Mouse (Mus musculus) mouse embryonic stem cell (cell line): Measurements from ENCODE around the gene Zfp385c.
"Not testable (repeated sequence)": the region's sequence is repeated elsewhere in the genome, so short reads cannot be mapped to it uniquely, and the experiment has no call there.

Experiments
- in situ Hi-C, 2 experiments: fragments of 300-500 bp; cut with MboI; formaldehyde crosslinking; loops; 1 replicate in 1 of 2; 3 replicates in 1 of 2; pipeline ENCODE4 v1.14.3; 2019 to 2020; ENCODE audit warnings: low sequenced_read_pairs in 2 of 2, low pct_unique_long_range_greater_than_20kb in 1 of 2, mixed read lengths in 1 of 2; ENCODE audit not compliant: unreplicated experiment in 1 of 2

Gene Zfp385c

DNA sequence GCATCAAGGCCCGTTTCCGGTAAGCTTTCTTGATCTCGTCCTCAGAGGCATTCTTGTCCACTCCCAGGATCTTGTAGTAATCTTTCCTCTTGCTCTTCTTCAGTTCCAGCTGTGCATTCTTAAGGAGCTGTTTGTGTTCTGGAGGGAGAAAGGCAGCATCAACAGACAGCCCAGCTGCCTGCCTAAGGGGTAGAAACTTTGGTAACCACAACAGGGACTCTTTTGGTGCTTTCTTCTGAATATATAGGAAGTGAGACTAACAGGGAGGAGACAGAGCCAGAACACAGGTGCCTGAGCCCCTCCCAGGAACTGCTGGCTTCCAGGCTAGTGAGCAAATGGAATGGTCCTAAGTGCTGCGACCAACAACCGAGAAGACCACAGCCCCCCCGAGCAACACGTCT is 107.7 kb downstream of the Zfp385c start:
- in situ Hi-C loops, result no loop called here

DNA sequence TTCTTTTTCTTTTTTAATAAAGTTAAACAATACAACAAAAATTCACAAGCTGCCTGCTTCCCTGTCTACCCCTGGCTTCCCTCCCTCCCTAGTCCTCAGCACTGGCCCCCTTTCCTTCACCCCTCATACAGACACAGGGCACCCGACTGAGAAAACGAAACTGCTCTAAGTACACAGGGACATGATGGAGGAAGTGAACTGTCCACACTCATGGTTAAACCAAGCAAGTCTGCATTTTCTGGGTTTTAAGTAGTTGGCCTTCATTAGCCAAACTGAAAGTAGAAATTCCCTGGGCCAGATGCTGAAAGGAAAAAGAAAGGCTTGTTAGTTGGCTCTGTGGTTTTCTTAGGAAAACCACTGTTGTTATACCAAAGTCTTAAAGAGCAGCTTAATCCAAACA is 109.4 kb downstream of the Zfp385c start:
- in situ Hi-C loops, result no loop called here

DNA sequence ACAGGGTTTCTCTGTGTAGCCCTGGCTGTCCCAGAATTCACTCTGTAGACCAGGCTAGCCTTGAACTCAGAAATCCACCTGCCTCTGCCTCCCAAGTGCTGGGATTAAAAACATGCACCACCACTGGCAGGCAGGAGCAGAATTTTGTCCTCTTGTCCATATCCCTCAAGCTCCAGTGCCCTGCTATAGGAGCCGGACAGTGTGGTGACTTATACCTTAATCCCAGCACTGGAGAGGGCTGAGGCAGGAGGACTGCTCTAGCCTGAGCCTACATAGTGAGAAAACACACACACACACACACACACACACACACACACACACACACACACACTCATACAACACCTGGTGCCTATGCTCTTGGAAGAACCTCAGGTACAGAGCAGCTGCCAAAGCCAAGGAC is 109.8 kb downstream of the Zfp385c start:
- in situ Hi-C loops, result not testable (repeated sequence)

DNA sequence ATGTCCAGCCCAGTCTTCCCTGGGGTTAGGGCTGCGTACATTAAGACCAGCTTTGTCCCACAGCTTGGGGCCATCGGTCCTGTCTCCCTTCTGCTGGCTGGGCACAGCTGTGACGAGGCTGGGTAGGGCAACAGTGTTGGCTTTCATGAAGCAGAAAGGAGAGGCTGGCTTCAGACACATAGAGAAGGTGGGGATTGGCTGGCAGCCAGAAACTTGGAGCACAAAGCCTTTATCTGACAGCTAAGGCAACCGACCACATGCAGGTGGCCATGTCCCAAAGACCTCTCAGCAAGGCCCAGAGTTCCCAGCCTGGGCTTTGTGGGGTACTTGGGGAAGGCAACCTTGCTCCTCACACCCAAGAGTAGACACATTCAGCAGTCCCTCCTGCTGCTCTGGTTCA is 110.5 kb downstream of the Zfp385c start:
- in situ Hi-C loops, result no loop called here

DNA sequence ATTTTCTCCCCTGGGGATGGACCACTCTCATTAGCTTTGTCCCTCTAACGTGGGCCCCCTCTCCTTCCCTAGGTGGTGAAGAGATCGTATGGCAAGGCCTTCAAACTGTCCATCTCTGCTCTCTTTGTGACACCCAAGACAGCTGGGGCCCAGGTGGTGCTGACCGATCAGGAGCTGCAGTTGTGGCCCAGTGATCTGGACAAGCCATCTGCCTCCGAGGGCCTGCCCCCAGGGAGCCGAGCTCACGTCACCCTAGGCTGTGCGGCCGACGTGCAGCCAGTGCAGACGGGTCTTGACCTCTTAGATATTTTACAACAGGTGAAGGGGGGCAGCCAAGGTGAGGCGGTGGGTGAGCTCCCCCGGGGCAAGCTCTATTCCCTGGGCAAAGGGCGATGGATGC is 112.0 kb downstream of the Zfp385c start:
- in situ Hi-C loops, result no loop called here

DNA sequence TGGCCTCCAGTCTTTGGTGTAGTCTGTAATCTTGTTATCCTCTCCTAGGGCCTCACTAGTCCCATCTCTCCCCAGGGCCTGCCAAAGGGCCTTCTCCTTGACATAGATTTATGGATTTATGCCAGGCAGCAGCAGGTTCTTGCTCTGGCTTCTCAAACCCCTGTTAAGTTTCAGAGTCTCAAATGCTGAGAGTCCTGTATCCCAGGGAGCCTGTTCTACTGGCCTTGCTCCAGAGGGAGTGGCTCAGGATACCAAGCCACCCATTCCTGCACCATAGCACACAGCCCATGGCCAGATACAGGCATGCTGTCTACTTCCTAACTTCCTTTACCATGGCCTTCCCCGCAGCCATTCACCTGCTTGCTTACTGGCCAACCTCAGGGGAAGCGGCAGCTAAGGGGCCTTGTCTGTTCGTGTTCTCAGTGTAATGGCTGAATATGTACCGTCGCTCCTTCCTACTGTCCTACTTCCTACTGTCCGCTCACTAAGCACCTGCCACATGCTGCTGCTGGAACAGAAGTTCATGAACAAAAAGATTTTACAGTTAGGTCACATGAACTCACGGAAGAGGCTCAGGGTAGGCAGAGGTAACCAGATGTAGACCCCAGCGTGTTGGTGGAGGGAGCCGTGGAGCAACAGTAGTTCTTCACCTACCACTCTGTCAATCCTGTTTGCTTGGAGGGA is 113.0 kb downstream of the Zfp385c start:
- in situ Hi-C loops, result no loop called here

DNA sequence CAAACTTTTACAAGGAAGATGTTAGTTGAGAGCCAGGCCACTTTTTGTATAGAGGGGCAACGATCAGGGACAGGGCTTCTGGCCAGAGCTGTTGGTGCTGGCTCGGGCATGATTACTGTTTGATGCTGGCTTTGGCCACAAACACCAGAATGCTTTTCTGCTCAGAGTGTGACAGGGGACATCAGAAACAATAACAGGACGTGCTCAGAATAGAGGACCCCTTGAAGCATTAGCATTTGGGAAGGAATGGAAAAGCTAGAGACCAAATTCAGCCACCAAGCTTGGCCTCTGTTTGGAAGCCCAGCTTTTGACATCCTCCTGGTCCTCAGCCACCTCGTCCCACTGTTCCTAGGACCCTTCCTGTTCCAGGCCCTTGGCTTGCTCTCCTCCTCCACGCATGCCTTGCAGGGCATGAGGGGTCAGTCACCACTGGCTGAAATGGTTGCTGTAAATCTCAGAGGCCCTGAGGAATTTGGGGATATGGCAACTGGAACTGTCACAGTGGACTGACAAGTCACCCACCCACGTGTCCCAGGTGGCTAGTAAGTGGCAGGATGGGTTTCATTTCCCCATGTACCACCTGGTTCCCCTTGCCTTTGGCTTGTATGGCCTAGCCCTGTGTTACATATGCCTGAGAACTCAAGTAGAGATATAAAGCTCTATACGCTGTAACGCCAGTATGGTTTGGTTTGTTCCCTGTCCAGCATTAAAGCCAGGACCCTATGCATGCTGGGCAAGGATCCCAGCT is 114.2 kb downstream of the Zfp385c start:
- in situ Hi-C loops, result no loop called here
